Mouse (Mus musculus): Measurements from ENCODE around the gene Tnni1. TPM values are rescaled to one million over a fixed set of nuclear protein-coding genes. Genes with fewer than 3 reads are reported as not detected.

Tnni1 gene
- polyA plus RNA-seq, 1 experiment: 1.5 TPM

DNA sequence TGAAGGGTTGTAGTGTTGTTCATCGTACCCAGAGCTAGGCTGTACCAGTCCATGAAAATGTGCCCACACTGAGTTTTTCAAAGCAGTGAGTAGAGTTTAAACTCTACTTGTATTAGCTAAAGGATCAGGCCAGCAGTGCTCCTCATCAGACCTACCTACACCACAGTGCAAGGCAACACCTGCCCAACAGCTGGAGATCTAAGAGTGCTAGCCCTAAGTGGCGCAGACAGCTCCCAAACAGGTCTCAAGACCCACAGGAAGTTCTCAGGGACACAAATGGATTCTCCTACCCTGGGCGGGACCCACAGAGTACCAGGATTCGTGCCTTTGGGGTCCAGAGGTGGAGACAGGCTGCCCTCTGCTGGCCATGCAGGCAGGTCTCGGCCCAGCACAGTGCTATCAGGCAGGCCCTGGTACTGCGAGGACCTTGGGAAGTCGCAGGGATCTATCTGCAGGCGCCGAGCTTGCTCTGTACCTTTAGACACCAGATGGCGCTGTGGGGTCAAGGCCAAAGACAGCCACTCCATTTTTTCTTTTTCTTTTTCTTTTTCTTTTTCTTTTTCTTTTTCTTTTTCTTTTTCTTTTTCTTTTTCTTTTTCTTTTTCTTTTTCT lies 26.4 kb upstream of the Tnni1 start:
- Histone ChIP-seq H3K4me1 (ENCODE audit: control insufficient read depth, insufficient read depth, low read length) (peaks cover 5% of the 10 kb centered on the region), H3K4me3 (replicated peaks; ENCODE audit: extremely low read depth, low read depth, low read length) (no peak overlapping the region)
- TF ChIP-seq POLR2A (IDR thresholded peaks at IDR 0.05; ENCODE audit: borderline replicate concordance, extremely low read depth, low read depth, low read length): peak; percentile 13; the same call in 1 of the 2 replicates
- TF ChIP-seq CTCF (IDR thresholded peaks at IDR 0.05; ENCODE audit: insufficient read depth, low read length): peak; percentile 84
- WGBS: 6% methylated on average over 10 of the region's 10 CpGs
- peak; percentile 83 for DNase-seq

DNA sequence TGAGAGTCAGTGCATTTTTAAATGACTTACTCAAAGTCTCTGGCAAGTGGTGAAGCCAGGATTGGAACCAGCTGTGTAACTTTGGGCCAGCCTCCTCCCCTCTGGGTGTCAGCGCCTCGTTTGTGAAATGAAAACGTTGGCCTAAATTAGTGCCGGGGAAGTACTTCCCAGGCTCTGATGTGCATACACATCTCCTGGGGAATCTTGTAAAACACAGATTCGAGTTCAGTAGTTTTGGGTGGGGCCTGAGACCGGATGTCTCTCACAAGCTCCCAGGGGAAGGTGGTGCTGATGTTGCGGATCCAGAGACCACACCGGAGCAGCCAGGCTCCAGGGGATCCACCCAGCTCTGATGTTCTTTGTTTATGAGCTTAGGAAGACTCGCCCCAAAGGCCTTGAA lies 23.9 kb upstream of the Tnni1 start:
- DNase-seq: no peak
- no peak overlapping the region for H3K4me3 ChIP-seq (replicated peaks; ENCODE audit: extremely low read depth, low read depth, low read length)
- WGBS: 31% methylated on average over 9 of the region's 9 CpGs
- no peak for TF ChIP-seq CTCF (IDR thresholded peaks at IDR 0.05; ENCODE audit: insufficient read depth, low read length)
- TF ChIP-seq POLR2A (IDR thresholded peaks at IDR 0.05; ENCODE audit: borderline replicate concordance, extremely low read depth, low read depth, low read length): no peak
- peaks cover 5% of the 10 kb centered on the region for H3K4me1 ChIP-seq (ENCODE audit: control insufficient read depth, insufficient read depth, low read length)

DNA sequence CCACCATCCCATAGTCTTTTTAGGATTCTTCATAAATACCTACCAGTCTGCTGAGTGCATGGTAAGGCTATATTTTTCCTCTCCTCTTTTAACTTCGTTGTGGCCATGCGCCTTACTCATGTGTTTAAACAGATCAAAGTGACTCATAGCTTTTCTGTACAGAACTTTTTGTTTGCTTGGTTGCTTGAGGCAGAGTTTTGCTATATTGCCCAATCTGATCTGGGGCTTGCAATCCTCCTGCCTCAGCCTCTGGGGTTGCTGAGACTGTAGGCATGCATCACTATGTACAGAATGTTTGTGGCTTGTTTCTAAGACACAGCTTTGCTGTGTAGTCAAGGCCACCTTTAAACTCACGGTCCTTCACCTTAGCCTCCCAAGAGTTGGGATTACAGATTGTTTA lies 23.3 kb upstream of the Tnni1 start:
- 60% methylated on average over 3 of the region's 3 CpGs for WGBS
- TF ChIP-seq POLR2A (IDR thresholded peaks at IDR 0.05; ENCODE audit: borderline replicate concordance, extremely low read depth, low read depth, low read length) (no peak), CTCF (IDR thresholded peaks at IDR 0.05; ENCODE audit: insufficient read depth, low read length) (no peak)
- Histone ChIP-seq H3K4me3 (replicated peaks; ENCODE audit: extremely low read depth, low read depth, low read length) (no peak overlapping the region), H3K4me1 (ENCODE audit: control insufficient read depth, insufficient read depth, low read length) (peaks cover 5% of the 10 kb centered on the region)
- DNase-seq: no peak

DNA sequence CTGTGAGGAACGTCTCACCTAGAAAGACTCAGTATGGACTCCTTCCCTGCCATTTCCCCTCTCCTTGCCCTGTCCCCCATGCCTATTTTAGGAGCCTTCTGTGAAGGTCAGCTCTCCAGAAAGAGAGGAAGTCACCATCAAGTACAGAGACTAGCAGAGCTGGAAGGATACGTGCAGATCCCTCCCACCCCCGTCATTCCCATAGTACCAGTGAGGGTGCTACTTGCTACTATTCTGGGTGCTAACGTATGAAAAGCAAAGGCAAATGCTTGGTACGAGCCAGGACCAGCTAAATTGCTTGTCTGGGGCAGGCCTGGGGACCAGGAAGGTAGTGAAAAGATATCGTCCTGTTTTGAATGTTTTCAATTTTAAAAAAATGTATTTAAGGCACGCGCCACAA lies 21.9 kb upstream of the Tnni1 start:
- Histone ChIP-seq H3K4me3 (replicated peaks; ENCODE audit: extremely low read depth, low read depth, low read length) (no peak overlapping the region), H3K4me1 (ENCODE audit: control insufficient read depth, insufficient read depth, low read length) (peaks cover 5% of the 10 kb centered on the region)
- TF ChIP-seq CTCF (IDR thresholded peaks at IDR 0.05; ENCODE audit: insufficient read depth, low read length): no peak
- TF ChIP-seq POLR2A (IDR thresholded peaks at IDR 0.05; ENCODE audit: borderline replicate concordance, extremely low read depth, low read depth, low read length): no peak
- WGBS: 76% methylated on average over 8 of the region's 8 CpGs
- DNase-seq: no peak

DNA sequence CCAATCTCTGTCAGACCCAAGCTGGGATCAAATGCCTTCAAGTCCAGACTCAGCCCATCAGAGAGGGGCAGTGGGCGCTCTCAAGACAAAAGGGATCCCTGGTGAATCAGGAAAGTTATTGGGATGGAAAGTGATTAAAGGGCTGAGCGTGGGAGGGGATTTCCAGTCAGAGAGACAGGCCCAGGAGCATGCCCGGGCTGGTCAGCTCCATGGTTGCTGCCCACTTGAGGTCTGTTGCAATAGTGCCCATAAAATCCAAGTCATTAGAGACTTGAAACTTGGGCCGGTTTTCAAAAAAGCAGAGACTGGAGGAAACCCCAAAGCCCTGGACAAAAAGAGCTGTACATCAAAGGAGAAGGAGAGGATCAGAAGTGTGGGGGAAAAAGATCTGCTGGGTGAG lies 19.5 kb upstream of the Tnni1 start:
- H3K4me1 ChIP-seq (ENCODE audit: control insufficient read depth, insufficient read depth, low read length): peaks cover 2% of the 10 kb centered on the region; the same call in 1 of the 2 replicates
- WGBS: 71% methylated on average over 4 of the region's 4 CpGs
- DNase-seq: no peak
- no peak overlapping the region for H3K4me3 ChIP-seq (replicated peaks; ENCODE audit: extremely low read depth, low read depth, low read length)
- TF ChIP-seq POLR2A (IDR thresholded peaks at IDR 0.05; ENCODE audit: borderline replicate concordance, extremely low read depth, low read depth, low read length) (no peak), CTCF (IDR thresholded peaks at IDR 0.05; ENCODE audit: insufficient read depth, low read length) (no peak)

DNA sequence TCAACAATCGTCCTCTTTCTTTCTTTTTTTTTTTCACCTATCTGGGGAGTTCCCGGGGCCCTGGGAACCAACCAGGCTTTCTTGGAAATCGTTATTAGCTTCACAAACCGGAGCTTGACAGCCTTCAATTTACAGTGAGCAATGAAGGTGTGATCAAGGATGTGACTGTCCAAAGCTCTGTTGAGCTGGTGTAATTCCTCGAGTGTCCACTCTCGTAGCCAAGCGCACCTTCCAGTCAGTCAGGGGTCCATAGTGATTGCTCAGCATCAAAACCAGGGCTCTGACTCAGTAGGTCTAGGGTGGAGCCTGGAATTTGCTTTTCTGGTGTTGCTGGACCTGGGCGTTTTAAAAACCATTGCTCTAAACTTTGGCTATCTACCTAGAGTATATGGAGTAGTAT lies 19.0 kb upstream of the Tnni1 start:
- WGBS: 69% methylated on average over 8 of the region's 8 CpGs
- TF ChIP-seq POLR2A (IDR thresholded peaks at IDR 0.05; ENCODE audit: borderline replicate concordance, extremely low read depth, low read depth, low read length) (no peak), CTCF (IDR thresholded peaks at IDR 0.05; ENCODE audit: insufficient read depth, low read length) (no peak)

DNA sequence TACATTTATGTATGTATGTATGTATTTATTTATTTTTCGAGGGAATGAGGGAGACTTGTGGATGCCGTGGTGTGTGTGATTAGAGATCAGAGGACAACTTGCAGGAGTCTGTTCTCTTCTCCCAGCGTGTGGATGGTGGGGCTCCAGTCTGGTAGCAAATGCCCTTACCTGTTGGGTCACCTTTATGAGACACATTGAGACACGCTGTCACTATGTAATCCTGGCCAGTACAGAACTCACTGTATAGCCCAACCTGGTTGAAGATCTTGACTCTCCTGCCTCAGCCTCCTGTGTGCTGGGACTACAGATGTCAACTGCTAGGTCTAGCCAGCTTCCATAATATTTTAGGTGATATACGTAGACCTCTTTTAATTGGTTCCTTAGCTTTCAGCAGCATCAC lies 17.5 kb upstream of the Tnni1 start:
- Histone ChIP-seq H3K4me3 (replicated peaks; ENCODE audit: extremely low read depth, low read depth, low read length) (no peak overlapping the region), H3K4me1 (ENCODE audit: control insufficient read depth, insufficient read depth, low read length) (peaks cover 5% of the 10 kb centered on the region; the same call in 1 of the 2 replicates)
- 86% methylated on average over 5 of the region's 5 CpGs for WGBS
- DNase-seq: no peak
- TF ChIP-seq POLR2A (IDR thresholded peaks at IDR 0.05; ENCODE audit: borderline replicate concordance, extremely low read depth, low read depth, low read length) (no peak), CTCF (IDR thresholded peaks at IDR 0.05; ENCODE audit: insufficient read depth, low read length) (no peak)

More for the DNA sequence above, 19.0 kb upstream of the Tnni1 start:
- Histone ChIP-seq H3K4me1 (ENCODE audit: control insufficient read depth, insufficient read depth, low read length) (no peaks in the 10 kb centered on the region; the same call in 1 of the 2 replicates), H3K4me3 (replicated peaks; ENCODE audit: extremely low read depth, low read depth, low read length) (no peak overlapping the region)
- DNase-seq: no peak

DNA sequence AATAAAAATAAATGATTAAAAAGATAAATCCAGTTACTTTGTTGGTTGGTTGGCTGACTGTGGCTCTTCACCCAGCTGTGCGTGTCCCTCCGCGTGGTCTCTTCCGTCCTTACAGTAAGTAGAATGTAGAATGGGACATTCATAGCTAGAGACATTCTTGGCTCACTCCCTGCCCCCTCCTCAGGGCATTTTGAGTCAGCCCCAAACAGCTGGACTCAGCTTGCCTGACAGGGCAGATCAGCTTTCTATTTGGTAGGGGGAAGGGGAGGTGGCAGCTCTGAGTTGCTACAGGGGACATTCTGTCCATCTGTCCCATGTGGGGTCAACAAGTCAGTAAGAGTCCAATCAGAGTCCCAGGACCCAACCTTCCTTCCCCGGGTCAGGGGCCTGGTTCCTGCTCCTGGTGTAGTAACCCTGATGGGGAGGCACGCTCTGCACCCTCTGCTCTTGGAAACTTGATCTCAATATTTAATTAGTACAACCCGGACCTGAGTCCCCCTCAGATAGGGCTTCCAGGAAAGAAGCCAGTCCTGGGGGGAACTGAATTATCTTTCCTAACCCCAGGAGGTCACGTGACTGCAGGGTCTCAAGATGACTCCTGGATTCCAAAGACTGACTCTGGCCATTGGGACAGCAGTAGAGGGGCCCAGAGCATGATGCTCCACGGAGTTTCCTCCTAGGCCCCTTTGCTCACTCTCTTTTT lies 15.6 kb upstream of the Tnni1 start:
- TF ChIP-seq CTCF (IDR thresholded peaks at IDR 0.05; ENCODE audit: insufficient read depth, low read length): no peak
- H3K4me1 ChIP-seq (ENCODE audit: control insufficient read depth, insufficient read depth, low read length): peaks cover 8% of the 10 kb centered on the region
- H3K4me3 ChIP-seq (replicated peaks; ENCODE audit: extremely low read depth, low read depth, low read length): no peak overlapping the region
- no peak for DNase-seq
- 71% methylated on average over 9 of the region's 9 CpGs for WGBS

DNA sequence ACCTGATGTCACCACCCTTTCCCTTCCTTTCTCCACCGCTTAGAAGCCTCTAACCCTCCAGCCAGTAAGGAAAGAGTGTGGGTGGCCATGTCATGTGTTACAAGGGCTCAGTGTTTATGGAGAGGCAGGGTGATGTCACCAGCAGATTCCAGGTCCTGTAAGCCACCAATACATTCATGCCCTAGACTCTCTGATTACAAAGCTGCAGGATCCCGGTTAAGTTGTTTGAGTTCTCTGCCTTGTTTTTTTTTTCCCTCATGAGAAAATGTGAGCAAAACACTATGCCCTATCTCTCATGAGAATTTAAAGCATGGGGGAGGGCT lies 15.1 kb upstream of the Tnni1 start:
- WGBS: 57% methylated on average over 2 of the region's 2 CpGs
- no peak for DNase-seq
- Histone ChIP-seq H3K4me3 (replicated peaks; ENCODE audit: extremely low read depth, low read depth, low read length) (no peak overlapping the region), H3K4me1 (ENCODE audit: control insufficient read depth, insufficient read depth, low read length) (peaks cover 8% of the 10 kb centered on the region)
- TF ChIP-seq POLR2A (IDR thresholded peaks at IDR 0.05; ENCODE audit: borderline replicate concordance, extremely low read depth, low read depth, low read length) (no peak), CTCF (IDR thresholded peaks at IDR 0.05; ENCODE audit: insufficient read depth, low read length) (no peak)

Measured in lung, adult 2 months (tissue).